Mouse (Mus musculus): ENCODE data around the gene Ip6k2. TPM values are rescaled to one million over a fixed set of nuclear protein-coding genes. Genes with fewer than 3 reads are reported as not detected.

The Ip6k2 gene
- polyA plus RNA-seq, 1 experiment, result 163 TPM

DNA sequence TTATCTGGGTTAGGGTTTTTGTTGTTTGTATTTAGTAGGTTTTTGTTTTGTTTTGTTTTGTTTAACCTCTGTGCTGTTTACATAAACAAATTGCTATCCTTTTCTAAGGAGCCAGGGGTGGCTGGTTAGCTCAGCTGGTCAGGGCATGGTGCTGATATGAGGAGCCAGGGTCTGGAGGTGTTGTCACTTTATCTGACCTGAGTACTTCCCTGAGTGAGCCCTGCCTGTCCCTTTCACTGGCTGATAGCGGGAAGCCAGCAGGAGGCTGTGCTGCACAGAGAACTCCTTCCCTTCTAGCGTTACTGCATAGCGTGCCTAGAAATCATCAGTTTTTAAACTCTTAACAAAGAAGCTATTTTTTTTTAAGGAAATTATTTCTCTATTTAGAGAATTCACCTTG, 35.9 kb upstream of the Ip6k2 start:
- Histone ChIP-seq H3K4me1 (replicated peaks; ENCODE audit: control insufficient read depth, insufficient read depth, low read length) (no peaks in the 10 kb centered on the region), H3K4me3 (ENCODE audit: control insufficient read depth, insufficient read depth, low read length) (no peak overlapping the region), H3K27ac (ENCODE audit: control insufficient read depth, insufficient read depth, low read length) (no peak overlapping the region), H3K27me3 (ENCODE audit: control insufficient read depth, insufficient read depth, low read length) (no peaks in the 10 kb centered on the region), H3K36me3 (ENCODE audit: control insufficient read depth, insufficient read depth, low read length) (no peaks in the 10 kb centered on the region)
- DNase-seq, result no peak
- TF ChIP-seq POLR2A (IDR thresholded peaks at IDR 0.05; ENCODE audit: control insufficient read depth, extremely low read depth, insufficient read depth, low read length, poor library complexity) (no peak), CTCF (IDR thresholded peaks at IDR 0.05; ENCODE audit: borderline replicate concordance, control insufficient read depth, extremely low read depth, insufficient read depth, low read length, poor library complexity) (no peak)
- 98% methylated on average over 3 of the region's 3 CpGs for WGBS

DNA sequence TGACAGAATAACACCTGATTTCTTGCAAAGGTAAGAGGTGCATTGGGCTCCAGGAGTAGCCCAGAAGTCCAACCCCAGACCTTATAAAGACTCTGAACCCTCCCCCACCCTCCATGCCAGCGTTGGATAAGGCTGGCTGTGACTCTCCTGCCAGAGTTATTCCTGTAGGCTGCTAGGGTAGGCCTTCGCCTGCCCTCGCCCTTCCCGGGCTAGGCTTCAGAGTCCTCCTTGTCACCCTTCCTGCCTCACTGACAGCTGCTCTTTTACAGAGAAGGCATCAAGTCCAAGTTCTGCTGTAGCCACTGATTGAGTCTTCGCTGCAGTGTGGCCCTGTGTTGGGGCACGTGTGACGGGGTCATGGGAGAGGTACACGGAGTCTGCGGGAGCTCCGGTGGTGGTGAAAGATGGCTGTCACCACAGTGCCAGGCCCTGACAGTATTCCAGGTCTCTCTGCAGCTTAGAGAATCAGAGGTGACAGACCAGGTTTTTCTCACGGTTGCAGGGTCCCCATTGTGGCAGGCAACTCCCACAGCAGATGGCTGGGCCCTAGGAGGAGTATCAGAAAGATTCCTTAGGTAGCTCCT, 34.9 kb upstream of the Ip6k2 start:
- Histone ChIP-seq H3K4me1 (replicated peaks; ENCODE audit: control insufficient read depth, insufficient read depth, low read length) (no peaks in the 10 kb centered on the region), H3K27me3 (ENCODE audit: control insufficient read depth, insufficient read depth, low read length) (no peaks in the 10 kb centered on the region), H3K27ac (ENCODE audit: control insufficient read depth, insufficient read depth, low read length) (no peak overlapping the region), H3K4me3 (ENCODE audit: control insufficient read depth, insufficient read depth, low read length) (no peak overlapping the region), H3K36me3 (ENCODE audit: control insufficient read depth, insufficient read depth, low read length) (no peaks in the 10 kb centered on the region)
- TF ChIP-seq POLR2A (IDR thresholded peaks at IDR 0.05; ENCODE audit: control insufficient read depth, extremely low read depth, insufficient read depth, low read length, poor library complexity), result no peak
- TF ChIP-seq CTCF (IDR thresholded peaks at IDR 0.05; ENCODE audit: borderline replicate concordance, control insufficient read depth, extremely low read depth, insufficient read depth, low read length, poor library complexity), result no peak
- no peak for DNase-seq
- WGBS, result 94% methylated on average over 11 of the region's 11 CpGs

DNA sequence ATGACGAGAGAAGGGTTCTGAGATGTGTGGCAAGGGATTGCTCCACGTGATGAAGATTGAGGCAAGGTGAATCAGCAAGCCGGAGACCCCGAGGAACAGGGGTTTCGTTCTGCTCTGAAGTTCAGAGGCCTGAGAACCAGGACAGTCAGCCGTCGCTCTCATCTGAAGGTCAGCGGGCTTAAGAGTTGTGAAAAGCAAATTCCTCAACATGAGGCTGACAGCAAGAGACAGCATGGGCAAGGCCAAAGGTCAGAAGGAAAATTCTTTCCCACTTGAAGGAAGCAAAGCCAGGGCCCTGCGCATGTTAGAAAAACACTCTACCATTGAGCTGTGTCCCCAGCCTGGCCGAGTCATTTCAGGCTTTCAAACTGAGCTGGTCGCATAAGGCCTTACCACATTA, 33.0 kb upstream of the Ip6k2 start:
- Histone ChIP-seq H3K27ac (ENCODE audit: control insufficient read depth, insufficient read depth, low read length) (no peak overlapping the region), H3K4me3 (ENCODE audit: control insufficient read depth, insufficient read depth, low read length) (no peak overlapping the region), H3K27me3 (ENCODE audit: control insufficient read depth, insufficient read depth, low read length) (no peaks in the 10 kb centered on the region), H3K36me3 (ENCODE audit: control insufficient read depth, insufficient read depth, low read length) (no peaks in the 10 kb centered on the region), H3K4me1 (replicated peaks; ENCODE audit: control insufficient read depth, insufficient read depth, low read length) (no peaks in the 10 kb centered on the region)
- WGBS, result 96% methylated on average over 11 of the region's 11 CpGs
- no peak for TF ChIP-seq POLR2A (IDR thresholded peaks at IDR 0.05; ENCODE audit: control insufficient read depth, extremely low read depth, insufficient read depth, low read length, poor library complexity)
- TF ChIP-seq CTCF (IDR thresholded peaks at IDR 0.05; ENCODE audit: borderline replicate concordance, control insufficient read depth, extremely low read depth, insufficient read depth, low read length, poor library complexity), result no peak
- no peak for DNase-seq

DNA sequence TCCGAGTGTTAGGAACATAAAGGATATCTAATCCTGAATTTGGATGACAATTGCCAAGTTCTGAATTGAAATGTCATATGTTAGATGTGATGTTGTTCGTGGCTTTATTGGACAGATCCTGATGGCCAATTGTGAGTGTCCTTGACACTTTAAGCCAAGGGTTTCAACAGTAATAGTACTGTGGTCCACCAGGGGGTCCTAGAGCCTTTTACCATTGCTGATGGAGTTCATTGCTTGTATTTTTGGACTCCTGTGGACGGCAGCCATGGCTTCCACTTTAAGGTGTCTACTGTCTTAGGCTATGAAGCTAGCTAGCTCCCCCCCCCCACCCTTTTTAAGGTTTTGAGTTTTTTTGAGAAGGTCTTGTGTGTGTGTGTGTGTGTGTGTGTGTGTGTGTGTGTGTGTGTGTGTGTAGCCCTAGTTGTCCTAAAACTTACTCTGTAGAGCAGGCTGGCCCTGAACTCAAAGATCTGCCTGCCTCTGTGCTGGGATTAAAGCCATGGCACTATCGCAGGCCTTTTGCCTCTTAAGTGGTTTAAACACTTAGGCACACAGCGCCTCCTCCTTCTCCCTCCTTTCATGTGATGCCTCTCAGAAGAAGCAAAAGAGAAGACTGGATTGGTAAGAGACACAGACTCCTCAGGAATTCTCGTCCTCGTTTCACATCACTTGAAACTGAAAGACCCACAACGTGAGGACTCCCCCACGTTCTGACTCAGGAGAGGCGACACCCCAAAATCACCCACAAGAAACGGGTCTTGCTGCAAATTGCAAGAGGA, 31.3 kb upstream of the Ip6k2 start:
- TF ChIP-seq CTCF (IDR thresholded peaks at IDR 0.05; ENCODE audit: borderline replicate concordance, control insufficient read depth, extremely low read depth, insufficient read depth, low read length, poor library complexity) (no peak), POLR2A (IDR thresholded peaks at IDR 0.05; ENCODE audit: control insufficient read depth, extremely low read depth, insufficient read depth, low read length, poor library complexity) (no peak)
- no peaks in the 10 kb centered on the region for H3K27me3 ChIP-seq (ENCODE audit: control insufficient read depth, insufficient read depth, low read length)
- DNase-seq, result no peak
- no peak overlapping the region for H3K27ac ChIP-seq (ENCODE audit: control insufficient read depth, insufficient read depth, low read length)
- no peak overlapping the region for H3K4me3 ChIP-seq (ENCODE audit: control insufficient read depth, insufficient read depth, low read length)
- no peaks in the 10 kb centered on the region for H3K36me3 ChIP-seq (ENCODE audit: control insufficient read depth, insufficient read depth, low read length)
- 96% methylated on average over 11 of the region's 11 CpGs for WGBS
- no peaks in the 10 kb centered on the region for H3K4me1 ChIP-seq (replicated peaks; ENCODE audit: control insufficient read depth, insufficient read depth, low read length)

DNA sequence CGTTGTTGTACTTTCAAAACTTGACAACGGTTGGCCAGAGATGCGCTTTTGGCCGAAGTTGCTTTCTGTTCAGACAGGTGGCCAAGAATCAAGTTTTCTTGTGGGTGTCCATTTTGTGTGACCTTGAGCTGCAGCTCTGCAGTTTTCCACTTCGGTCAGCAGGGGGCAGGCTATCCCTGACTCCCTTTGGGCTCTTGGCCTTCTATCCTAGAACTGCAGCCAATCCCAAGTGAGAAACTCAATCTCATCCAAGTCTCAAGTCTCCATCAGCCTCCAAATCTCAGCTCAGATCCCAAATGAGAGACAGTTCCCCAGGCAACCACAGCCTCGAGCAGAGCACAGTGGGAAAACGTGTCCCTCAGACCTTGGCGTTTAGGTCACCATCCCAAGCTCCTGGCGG, 30.3 kb upstream of the Ip6k2 start:
- 82% methylated on average over 9 of the region's 9 CpGs for WGBS
- TF ChIP-seq POLR2A (IDR thresholded peaks at IDR 0.05; ENCODE audit: control insufficient read depth, extremely low read depth, insufficient read depth, low read length, poor library complexity) (no peak), CTCF (IDR thresholded peaks at IDR 0.05; ENCODE audit: borderline replicate concordance, control insufficient read depth, extremely low read depth, insufficient read depth, low read length, poor library complexity) (peak; percentile 48; the same call in 1 of the 2 replicates)
- Histone ChIP-seq H3K4me1 (replicated peaks; ENCODE audit: control insufficient read depth, insufficient read depth, low read length) (no peaks in the 10 kb centered on the region), H3K27me3 (ENCODE audit: control insufficient read depth, insufficient read depth, low read length) (no peaks in the 10 kb centered on the region), H3K27ac (ENCODE audit: control insufficient read depth, insufficient read depth, low read length) (no peak overlapping the region), H3K4me3 (ENCODE audit: control insufficient read depth, insufficient read depth, low read length) (no peak overlapping the region), H3K36me3 (ENCODE audit: control insufficient read depth, insufficient read depth, low read length) (no peaks in the 10 kb centered on the region)
- peak; percentile 38 for DNase-seq

DNA sequence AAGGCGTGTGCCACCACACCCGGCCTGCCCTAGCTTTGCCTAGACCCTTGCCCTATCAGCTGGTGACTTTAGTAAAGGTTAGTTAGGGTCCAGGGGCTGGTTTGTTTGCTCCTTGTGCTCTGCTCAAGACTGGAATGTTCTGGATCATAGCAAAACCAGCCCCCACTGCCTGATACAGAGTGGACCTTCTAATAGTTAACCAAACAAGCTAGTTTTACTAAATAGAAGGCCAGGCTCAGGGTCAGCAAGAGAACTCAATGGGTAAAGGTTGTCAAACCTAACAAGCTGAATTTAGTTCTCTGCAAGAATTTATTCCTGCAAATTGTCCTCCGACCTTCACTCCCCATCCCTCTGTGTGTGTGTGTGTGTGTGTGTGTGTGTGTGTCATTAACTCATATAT, 29.6 kb upstream of the Ip6k2 start:
- DNase-seq, result no peak
- Histone ChIP-seq H3K4me1 (replicated peaks; ENCODE audit: control insufficient read depth, insufficient read depth, low read length) (no peaks in the 10 kb centered on the region), H3K36me3 (ENCODE audit: control insufficient read depth, insufficient read depth, low read length) (no peaks in the 10 kb centered on the region), H3K27ac (ENCODE audit: control insufficient read depth, insufficient read depth, low read length) (no peak overlapping the region), H3K27me3 (ENCODE audit: control insufficient read depth, insufficient read depth, low read length) (no peaks in the 10 kb centered on the region), H3K4me3 (ENCODE audit: control insufficient read depth, insufficient read depth, low read length) (no peak overlapping the region)
- WGBS, result 92% methylated on average over 3 of the region's 3 CpGs
- TF ChIP-seq POLR2A (IDR thresholded peaks at IDR 0.05; ENCODE audit: control insufficient read depth, extremely low read depth, insufficient read depth, low read length, poor library complexity) (no peak), CTCF (IDR thresholded peaks at IDR 0.05; ENCODE audit: borderline replicate concordance, control insufficient read depth, extremely low read depth, insufficient read depth, low read length, poor library complexity) (no peak)

Data from thymus, adult 2 months (tissue).